Mouse (Mus musculus): ENCODE measurements at regions not wholly inside any gene's neighbourhood (a gene's known extent, or its start where the extent isn't known, plus 50 kb on each side); places are given as distances from the start of the nearest gene placed in this dataset.

GRCm38 (mm10) chr4:75884371-75884770 is 606.3 kb upstream of the Dmac1 start:
- no peaks in the 10 kb centered on the region for H3K9me3 ChIP-seq (replicated peaks)
- TF ChIP-seq TAL1 (conservative IDR thresholded peaks at IDR 0.05; ENCODE audit: low read depth, low read length) (no peak), POLR2AphosphoS5 (IDR thresholded peaks at IDR 0.05; ENCODE audit: insufficient replicate concordance, low read depth, low read length) (no peak), CTCF (IDR thresholded peaks at IDR 0.05; ENCODE audit: low read depth, low read length) (no peak), GATA1 (IDR thresholded peaks at IDR 0.05; ENCODE audit: borderline replicate concordance, low read length) (no peak), GATA2 (IDR thresholded peaks at IDR 0.05; ENCODE audit: borderline replicate concordance, low read depth, low read length) (no peak)
- ATAC-seq (ENCODE audit: extremely low read depth, insufficient number of reproducible peaks, low FRiP score, poor library complexity, severe bottlenecking) = no peak
- no peak for DNase-seq (ENCODE audit: low spot score)
- no peaks in the 10 kb centered on the region for H3K4me1 ChIP-seq (ENCODE audit: insufficient read depth, low read depth, low read length)
- no peaks in the 10 kb centered on the region for H3K27me3 ChIP-seq (ENCODE audit: insufficient read depth, low read length)
- no peaks in the 10 kb centered on the region for H3K36me3 ChIP-seq (replicated peaks)
- no peak overlapping the region for H3K4me3 ChIP-seq (ENCODE audit: low read depth, low read length)

DNA sequence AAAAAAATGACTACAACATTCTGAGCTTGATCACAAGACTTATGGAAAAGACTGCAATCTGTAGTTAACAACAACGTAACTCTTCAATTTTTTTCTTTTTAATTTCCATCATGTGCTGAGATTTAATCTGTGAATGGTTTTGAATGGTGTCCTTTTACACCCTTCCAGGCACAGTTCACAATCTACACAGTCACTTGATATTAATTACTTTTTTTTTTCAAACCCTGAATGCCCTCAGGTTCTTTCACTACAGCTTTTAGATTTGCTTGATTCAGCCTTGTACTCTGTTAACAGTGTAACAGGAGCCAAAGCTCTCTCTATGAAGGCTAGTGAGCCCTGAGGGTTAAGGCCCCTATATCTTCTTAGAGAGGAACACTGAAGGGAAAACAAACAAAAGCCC is 591.7 kb upstream of the Dmac1 start:
- H3K4me1 ChIP-seq (ENCODE audit: insufficient read depth, low read depth, low read length) = peaks cover 12% of the 10 kb centered on the region
- no peak for ATAC-seq (ENCODE audit: extremely low read depth, insufficient number of reproducible peaks, low FRiP score, poor library complexity, severe bottlenecking)
- no peaks in the 10 kb centered on the region for H3K9me3 ChIP-seq (replicated peaks)
- no peaks in the 10 kb centered on the region for H3K36me3 ChIP-seq (replicated peaks)
- H3K4me3 ChIP-seq (ENCODE audit: low read depth, low read length) = no peak overlapping the region
- H3K27me3 ChIP-seq (ENCODE audit: insufficient read depth, low read length) = no peaks in the 10 kb centered on the region
- no peak for TF ChIP-seq POLR2AphosphoS5 (IDR thresholded peaks at IDR 0.05; ENCODE audit: insufficient replicate concordance, low read depth, low read length)
- TF ChIP-seq TAL1 (conservative IDR thresholded peaks at IDR 0.05; ENCODE audit: low read depth, low read length) = no peak
- no peak for TF ChIP-seq CTCF (IDR thresholded peaks at IDR 0.05; ENCODE audit: low read depth, low read length)
- no peak for TF ChIP-seq GATA1 (IDR thresholded peaks at IDR 0.05; ENCODE audit: borderline replicate concordance, low read length)
- no peak for DNase-seq (ENCODE audit: low spot score)

DNA sequence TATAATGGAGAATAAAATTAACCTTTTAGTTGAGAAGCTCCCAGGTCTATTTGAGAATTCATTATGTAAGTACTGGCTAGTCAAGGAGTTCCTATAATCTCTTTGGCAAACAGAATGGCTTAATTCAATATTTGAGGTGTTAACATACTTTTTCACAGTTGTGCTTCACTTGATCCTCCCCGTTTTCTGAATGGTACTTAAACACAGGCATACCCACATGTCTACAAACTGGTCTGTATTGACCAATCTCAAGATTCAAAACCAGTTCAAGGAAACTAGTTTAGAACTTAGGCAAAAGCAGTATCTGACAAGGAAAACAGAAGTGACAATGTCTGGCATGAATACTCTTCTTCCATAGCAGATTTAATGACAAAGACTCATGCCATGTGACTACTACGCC is 583.0 kb upstream of the Dmac1 start:
- no peak for TF ChIP-seq GATA2 (IDR thresholded peaks at IDR 0.05; ENCODE audit: borderline replicate concordance, low read depth, low read length)
- Histone ChIP-seq H3K27me3 (ENCODE audit: insufficient read depth, low read length) (no peaks in the 10 kb centered on the region), H3K4me3 (ENCODE audit: low read depth, low read length) (no peak overlapping the region), H3K9me3 (replicated peaks) (no peaks in the 10 kb centered on the region), H3K4me1 (ENCODE audit: insufficient read depth, low read depth, low read length) (peaks cover 4% of the 10 kb centered on the region), H3K36me3 (replicated peaks) (no peaks in the 10 kb centered on the region)
- DNase-seq (ENCODE audit: low spot score) = no peak
- no peak for ATAC-seq (ENCODE audit: extremely low read depth, insufficient number of reproducible peaks, low FRiP score, poor library complexity, severe bottlenecking)

GRCm38 (mm10) chr4:75857769-75858408 is 579.8 kb upstream of the Dmac1 start:
- H3K9me3 ChIP-seq (replicated peaks) = no peaks in the 10 kb centered on the region
- no peak for DNase-seq (ENCODE audit: low spot score)
- no peaks in the 10 kb centered on the region for H3K27me3 ChIP-seq (ENCODE audit: insufficient read depth, low read length)
- H3K36me3 ChIP-seq (replicated peaks) = no peaks in the 10 kb centered on the region
- H3K4me1 ChIP-seq (ENCODE audit: insufficient read depth, low read depth, low read length) = peaks cover 6% of the 10 kb centered on the region; the same call in 1 of the 2 replicates
- no peak overlapping the region for H3K4me3 ChIP-seq (ENCODE audit: low read depth, low read length)
- TF ChIP-seq GATA2 (IDR thresholded peaks at IDR 0.05; ENCODE audit: borderline replicate concordance, low read depth, low read length) = no peak
- no peak for TF ChIP-seq TAL1 (conservative IDR thresholded peaks at IDR 0.05; ENCODE audit: low read depth, low read length)
- no peak for TF ChIP-seq GATA1 (IDR thresholded peaks at IDR 0.05; ENCODE audit: borderline replicate concordance, low read length)
- no peak for ATAC-seq (ENCODE audit: extremely low read depth, insufficient number of reproducible peaks, low FRiP score, poor library complexity, severe bottlenecking)

GRCm38 (mm10) chr4:75855688-75856296 is 577.7 kb upstream of the Dmac1 start:
- Histone ChIP-seq H3K27me3 (ENCODE audit: insufficient read depth, low read length) (no peaks in the 10 kb centered on the region), H3K9me3 (replicated peaks) (no peaks in the 10 kb centered on the region), H3K4me3 (ENCODE audit: low read depth, low read length) (no peak overlapping the region), H3K4me1 (ENCODE audit: insufficient read depth, low read depth, low read length) (peaks cover 6% of the 10 kb centered on the region; the same call in 1 of the 2 replicates), H3K36me3 (replicated peaks) (no peaks in the 10 kb centered on the region)
- DNase-seq (ENCODE audit: low spot score) (no peak), ATAC-seq (ENCODE audit: extremely low read depth, insufficient number of reproducible peaks, low FRiP score, poor library complexity, severe bottlenecking) (no peak)
- TF ChIP-seq GATA1 (IDR thresholded peaks at IDR 0.05; ENCODE audit: borderline replicate concordance, low read length) (no peak), TAL1 (conservative IDR thresholded peaks at IDR 0.05; ENCODE audit: low read depth, low read length) (no peak), CTCF (IDR thresholded peaks at IDR 0.05; ENCODE audit: low read depth, low read length) (no peak), POLR2AphosphoS5 (IDR thresholded peaks at IDR 0.05; ENCODE audit: insufficient replicate concordance, low read depth, low read length) (no peak), GATA2 (IDR thresholded peaks at IDR 0.05; ENCODE audit: borderline replicate concordance, low read depth, low read length) (no peak)

DNA sequence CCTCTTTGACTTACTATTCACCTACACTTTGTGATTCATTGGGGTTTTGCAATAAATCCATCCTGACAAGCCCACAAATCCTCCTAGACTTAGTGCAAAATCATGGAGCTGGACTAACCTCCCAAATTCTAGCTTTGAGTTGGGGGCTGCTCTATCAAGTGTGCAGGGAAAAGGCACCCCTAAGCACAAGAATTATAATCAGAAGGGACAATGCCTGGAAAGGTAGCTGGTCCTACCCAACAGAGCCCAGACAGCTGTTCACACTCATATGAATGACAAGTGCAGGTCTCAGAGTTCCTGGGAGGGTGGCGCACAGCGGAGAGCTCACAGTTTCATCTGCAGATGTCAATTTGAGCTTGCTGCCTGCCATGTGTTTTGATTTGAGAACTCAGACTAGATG is 572.2 kb upstream of the Dmac1 start:
- no peaks in the 10 kb centered on the region for H3K36me3 ChIP-seq (replicated peaks)
- TF ChIP-seq CTCF (IDR thresholded peaks at IDR 0.05; ENCODE audit: low read depth, low read length) (no peak), POLR2AphosphoS5 (IDR thresholded peaks at IDR 0.05; ENCODE audit: insufficient replicate concordance, low read depth, low read length) (no peak), GATA2 (IDR thresholded peaks at IDR 0.05; ENCODE audit: borderline replicate concordance, low read depth, low read length) (no peak), GATA1 (IDR thresholded peaks at IDR 0.05; ENCODE audit: borderline replicate concordance, low read length) (no peak), TAL1 (conservative IDR thresholded peaks at IDR 0.05; ENCODE audit: low read depth, low read length) (no peak)
- ATAC-seq (ENCODE audit: extremely low read depth, insufficient number of reproducible peaks, low FRiP score, poor library complexity, severe bottlenecking) (no peak), DNase-seq (ENCODE audit: low spot score) (no peak)
- H3K4me1 ChIP-seq (ENCODE audit: insufficient read depth, low read depth, low read length) = peaks cover 7% of the 10 kb centered on the region; the same call in 1 of the 2 replicates
- H3K27me3 ChIP-seq (ENCODE audit: insufficient read depth, low read length) = no peaks in the 10 kb centered on the region
- H3K9me3 ChIP-seq (replicated peaks) = no peaks in the 10 kb centered on the region
- no peak overlapping the region for H3K4me3 ChIP-seq (ENCODE audit: low read depth, low read length)

All from G1E (cell line).